Mouse (Mus musculus): ENCODE data around the gene Ceacam20.

GRCm38 (mm10) chr7:19945821-19946515, 19.2 kb upstream of the Ceacam20 start:
- TF ChIP-seq CTCF (IDR thresholded peaks at IDR 0.05), result no peak
- TF ChIP-seq EP300 (IDR thresholded peaks at IDR 0.05; ENCODE audit: insufficient read depth, low read depth, low read length), result no peak

Measured in heart, adult 2 months (tissue).